Mouse (Mus musculus): ENCODE measurements around the gene Tyk2. TPM values are rescaled to one million over a fixed set of nuclear protein-coding genes. Genes with fewer than 3 reads are reported as not detected.

Tyk2 gene
- polyA plus RNA-seq, 1 experiment from 2014 or later: 20.3 TPM

- TF ChIP-seq CTCF (IDR thresholded peaks at IDR 0.05): no peak
- ChIA-PET POLR2A (no interaction called here), CTCF (no interaction called here)
- ATAC-seq (no peak), DNase-seq (ENCODE audit: low read depth, low spot score) (no peak)
- in situ Hi-C loops (cut with MboI; ENCODE audit: low pct_unique_long_range_greater_than_20kb): no loop called here
- no peaks in the 10 kb centered on the region for H3K27me3 ChIP-seq
Observed at GRCm38 (mm10) chr9:21095958-21096357, 35.1 kb downstream of the Tyk2 start.

DNA sequence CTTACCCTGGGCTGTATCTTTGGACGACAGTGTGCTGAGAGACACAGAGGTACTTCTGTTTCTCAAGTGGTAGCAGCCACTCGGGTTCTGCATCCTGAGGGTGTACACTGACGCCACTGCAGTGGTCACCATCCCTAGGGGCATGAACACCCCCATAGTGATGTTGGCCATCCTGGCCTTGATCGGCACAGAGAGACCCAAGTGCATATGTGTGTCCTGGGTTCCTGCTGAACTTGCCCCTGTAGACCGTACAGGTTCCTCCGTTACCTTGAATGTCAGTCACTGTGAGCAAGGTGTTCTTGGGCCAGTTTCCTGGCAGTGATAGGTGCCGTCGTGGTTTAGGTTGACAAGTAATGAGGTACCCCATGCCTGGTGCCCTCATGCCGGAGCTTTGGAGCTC lies 37.6 kb downstream of the Tyk2 start:
- POLR2A ChIA-PET: no interaction called here
- H3K27me3 ChIP-seq: no peaks in the 10 kb centered on the region
- no peak for TF ChIP-seq CTCF (IDR thresholded peaks at IDR 0.05)
- CTCF ChIA-PET: interaction anchor here (1.5 kb wide), 1 partner anchor 20 kb away, joined by 4 read pairs; the partner anchor contains the start of gene Fdx1l
- DNase-seq (ENCODE audit: low read depth, low spot score): no peak
- in situ Hi-C loops (cut with MboI; ENCODE audit: low pct_unique_long_range_greater_than_20kb): no loop called here
- ATAC-seq: no peak

- no peaks in the 10 kb centered on the region for H3K27me3 ChIP-seq
- TF ChIP-seq CTCF (IDR thresholded peaks at IDR 0.05): no peak
- in situ Hi-C loops (cut with MboI; ENCODE audit: low pct_unique_long_range_greater_than_20kb): no loop called here
- ChIA-PET POLR2A (interaction anchor here (1.2 kb wide), 1 partner anchor 39 kb away, joined by 6 read pairs; the partner anchor contains the start of gene Tyk2), CTCF (interaction anchor here (1.0 to 1.5 kb wide), 3 partner anchors 17 to 45 kb away, joined by 3 to 5 read pairs (median 4); partner anchors contain the start of gene Fdx1l)
- peak; percentile 80 for DNase-seq (ENCODE audit: low read depth, low spot score)
- peak; percentile 99 for ATAC-seq
Observed at GRCm38 (mm10) chr9:21091707-21092320, 39.2 kb downstream of the Tyk2 start, which contains the start of the genes Gm38431 and Raver1. Gene Gm38431 (minus strand): TSS chr9:21091997. Gene Raver1 (minus strand): TSS chr9:21092008.

GRCm38 (mm10) chr9:21090972-21091706 lies 39.9 kb downstream of the Tyk2 start:
- POLR2A ChIA-PET: interaction anchor here (0.8 to 1.2 kb wide), 2 partner anchors 15 to 40 kb away, joined by 4 to 6 read pairs; partner anchors contain the start of gene Tyk2
- DNase-seq (ENCODE audit: low read depth, low spot score) (no peak), ATAC-seq (peak; percentile 18)
- CTCF ChIA-PET: interaction anchor here (1.0 kb wide), 1 partner anchor 18 kb away, joined by 3 read pairs; no protein-coding TSS in a partner anchor
- TF ChIP-seq CTCF (IDR thresholded peaks at IDR 0.05): no peak
- in situ Hi-C loops (cut with MboI; ENCODE audit: low pct_unique_long_range_greater_than_20kb): no loop called here
- no peaks in the 10 kb centered on the region for H3K27me3 ChIP-seq

- ChIA-PET CTCF (interaction anchor here (1.0 kb wide), 1 partner anchor 32 kb away, joined by 3 read pairs; no protein-coding TSS in a partner anchor), POLR2A (interaction anchor here (0.6 to 0.8 kb wide), 2 partner anchors 13 to 15 kb away, joined by 4 to 6 read pairs; no protein-coding TSS in a partner anchor)
- H3K27me3 ChIP-seq: no peaks in the 10 kb centered on the region
- no peak for DNase-seq (ENCODE audit: low read depth, low spot score)
- in situ Hi-C loops (cut with MboI; ENCODE audit: low pct_unique_long_range_greater_than_20kb): no loop called here
- ATAC-seq: no peak
- no peak for TF ChIP-seq CTCF (IDR thresholded peaks at IDR 0.05)
Observed at GRCm38 (mm10) chr9:21090537-21090936, 40.5 kb downstream of the Tyk2 start.

DNA sequence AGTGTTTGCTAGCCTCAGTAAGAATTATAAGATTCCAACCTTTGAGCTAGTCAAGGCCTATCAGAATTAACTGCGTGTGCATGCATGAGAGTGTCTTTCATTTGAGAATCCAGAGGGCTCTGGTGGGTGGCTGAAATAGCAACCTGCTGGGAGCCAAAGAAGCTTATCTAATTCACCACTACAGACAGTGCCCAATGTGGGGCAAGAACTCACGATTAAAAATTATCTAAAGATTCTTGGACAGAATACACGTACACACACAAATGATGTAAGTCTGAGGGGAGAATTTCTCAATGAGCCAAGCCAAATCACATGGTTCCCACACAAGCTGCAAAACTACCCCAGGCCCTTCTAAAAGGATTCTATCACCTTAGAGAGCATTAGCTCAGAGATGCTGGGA lies 47.7 kb downstream of the Tyk2 start:
- no peak for ATAC-seq
- POLR2A ChIA-PET: interaction anchor here (1.7 kb wide), 1 partner anchor 10 kb away, joined by 7 read pairs; the partner anchor contains the start of genes Fdx1l and Gm49373
- H3K27me3 ChIP-seq: no peaks in the 10 kb centered on the region
- CTCF ChIA-PET: no interaction called here
- in situ Hi-C loops (cut with MboI; ENCODE audit: low pct_unique_long_range_greater_than_20kb): no loop called here
- no peak for TF ChIP-seq CTCF (IDR thresholded peaks at IDR 0.05)
- no peak for DNase-seq (ENCODE audit: low read depth, low spot score)

- no peak for TF ChIP-seq CTCF (IDR thresholded peaks at IDR 0.05)
- in situ Hi-C loops (cut with MboI; ENCODE audit: low pct_unique_long_range_greater_than_20kb): no loop called here
- ATAC-seq (no peak), DNase-seq (ENCODE audit: low read depth, low spot score) (no peak)
- ChIA-PET CTCF (no interaction called here), POLR2A (interaction anchor here (1.3 kb wide), 1 partner anchor 13 kb away, joined by 6 read pairs; no protein-coding TSS in a partner anchor)
- no peaks in the 10 kb centered on the region for H3K27me3 ChIP-seq
Observed at GRCm38 (mm10) chr9:21081127-21081526, 49.9 kb downstream of the Tyk2 start.

DNA sequence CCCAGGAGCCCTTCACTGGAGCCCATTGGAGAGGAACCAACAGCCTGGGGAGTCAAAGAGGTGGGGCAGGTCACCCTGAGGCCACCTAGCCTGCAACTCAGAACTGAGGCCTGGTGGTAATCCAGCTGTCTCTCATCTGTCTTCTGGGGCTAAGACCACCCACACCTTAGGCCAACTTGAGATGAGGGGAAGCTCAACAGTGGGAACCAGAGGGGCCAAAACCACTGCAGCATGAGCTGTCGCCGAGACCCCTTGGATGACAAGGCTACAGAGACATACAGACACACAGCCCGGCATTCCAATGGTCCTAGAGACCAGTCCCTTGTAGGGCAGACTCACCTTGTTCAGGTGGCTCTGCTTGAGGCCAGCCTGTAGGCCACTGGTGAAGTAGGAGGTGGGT lies 55.4 kb downstream of the Tyk2 start:
- ChIA-PET CTCF (no interaction called here), POLR2A (interaction anchor here (1.0 kb wide), 1 partner anchor 15 kb away, joined by 4 read pairs; no protein-coding TSS in a partner anchor)
- H3K27me3 ChIP-seq: no peaks in the 10 kb centered on the region
- no peak for DNase-seq (ENCODE audit: low read depth, low spot score)
- in situ Hi-C loops (cut with MboI; ENCODE audit: low pct_unique_long_range_greater_than_20kb): no loop called here
- TF ChIP-seq CTCF (IDR thresholded peaks at IDR 0.05): no peak
- no peak for ATAC-seq

DNA sequence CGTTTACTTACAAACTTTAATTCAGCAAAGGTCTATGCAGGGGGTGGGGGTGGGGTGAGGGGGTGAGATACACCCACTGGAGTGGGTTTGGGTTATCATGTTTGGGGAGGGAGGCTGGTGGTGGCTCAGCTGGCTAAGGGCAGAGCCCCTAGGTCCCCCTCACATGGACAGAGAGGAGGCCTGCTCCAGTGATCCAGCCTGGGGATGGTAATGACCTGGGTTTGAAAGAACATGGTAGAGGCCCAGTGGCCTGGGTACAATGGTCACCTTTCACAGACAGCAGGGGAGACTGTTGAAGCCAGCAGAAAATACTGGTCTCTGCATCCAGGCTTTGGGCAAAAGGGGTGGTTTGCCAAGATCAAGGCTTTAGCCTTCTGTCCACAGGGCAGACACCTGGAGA lies 56.9 kb downstream of the Tyk2 start:
- TF ChIP-seq CTCF (IDR thresholded peaks at IDR 0.05): no peak
- in situ Hi-C loops (cut with MboI; ENCODE audit: low pct_unique_long_range_greater_than_20kb): loop anchor here (5.0 kb wide), 1 partner anchor 42 kb away; the partner anchor contains the start of gene Icam5
- DNase-seq (ENCODE audit: low read depth, low spot score) (no peak), ATAC-seq (no peak)
- POLR2A ChIA-PET: interaction anchor here (0.6 to 1.4 kb wide), 2 partner anchors 9 to 39 kb away, joined by 4 to 7 read pairs; no protein-coding TSS in a partner anchor
- CTCF ChIA-PET: interaction anchor here (1.5 to 2.0 kb wide), 2 partner anchors 18 to 43 kb away, joined by 4 to 6 read pairs; no protein-coding TSS in a partner anchor
- no peaks in the 10 kb centered on the region for H3K27me3 ChIP-seq

GRCm38 (mm10) chr9:21073044-21073840 lies 57.8 kb downstream of the Tyk2 start, which contains the start of the genes Gm49373 and Fdx1l:
Gene Gm49373 (minus strand): TSS chr9:21073096.
Gene Fdx1l (minus strand): TSS chr9:21073614.
- DNase-seq (ENCODE audit: low read depth, low spot score) (no peak), ATAC-seq (peak; percentile 72)
- CTCF ChIA-PET: interaction anchor here (1.5 to 2.0 kb wide), 3 partner anchors 19 to 64 kb away, joined by 4 to 7 read pairs (median 6); no protein-coding TSS in a partner anchor
- POLR2A ChIA-PET: interaction anchor here (0.6 to 1.4 kb wide), 2 partner anchors 10 to 40 kb away, joined by 4 to 7 read pairs; no protein-coding TSS in a partner anchor
- TF ChIP-seq CTCF (IDR thresholded peaks at IDR 0.05): no peak
- H3K27me3 ChIP-seq: no peaks in the 10 kb centered on the region
- in situ Hi-C loops (cut with MboI; ENCODE audit: low pct_unique_long_range_greater_than_20kb): loop anchor here (5.0 kb wide), 1 partner anchor 41 kb away; the partner anchor contains the start of gene Icam5

Measured in Patski (cell line).